Mouse (Mus musculus) hindbrain, embryonic 13.5 days (tissue): Measurements from ENCODE around the gene Hes7. TPM values are rescaled to one million over a fixed set of nuclear protein-coding genes. Genes with fewer than 3 reads are reported as not detected.

Source experiments
- ATAC-seq: fragments of 200-750 bp; cut with Nextera tagmentation; 2 replicates; pipeline ENCODE4 v1.8.0; 2017; ENCODE audit warnings: moderate TSS enrichment; ENCODE audit not compliant: low FRiP score
- H3K27ac ChIP-seq: fragments of 300-500 bp; sonication (generic); 2 replicates; pipeline ENCODE4 v1.5.1; 2015; ENCODE audit warnings: inconsistent platforms, mild to moderate bottlenecking, moderate library complexity
- H3K27me3 ChIP-seq: fragments of 300-500 bp; sonication (generic); 2 replicates; pipeline ENCODE4 v1.6.1; 2015; ENCODE audit warnings: mild to moderate bottlenecking, inconsistent platforms
- H3K36me3 ChIP-seq: fragments of 300-500 bp; sonication (generic); 2 replicates; pipeline ENCODE4 v1.6.1; 2015; ENCODE audit warnings: mild to moderate bottlenecking, inconsistent platforms
- H3K4me1 ChIP-seq: fragments of 300-500 bp; sonication (generic); replicated peaks from 2 replicates; pipeline ENCODE4 v1.6.1; 2015; ENCODE audit warnings: inconsistent platforms
- H3K4me2 ChIP-seq: fragments of 300-500 bp; sonication (generic); 2 replicates; pipeline ENCODE4 v1.6.1; 2015; ENCODE audit warnings: inconsistent platforms, mild to moderate bottlenecking, moderate library complexity
- H3K4me3 ChIP-seq: fragments of 300-500 bp; sonication (generic); 2 replicates; pipeline ENCODE4 v1.5.1; 2015; ENCODE audit warnings: mild to moderate bottlenecking, inconsistent platforms
- H3K9ac ChIP-seq: fragments of 300-500 bp; sonication (generic); 2 replicates; pipeline ENCODE4 v1.6.1; 2015; ENCODE audit warnings: mild to moderate bottlenecking, inconsistent platforms
- H3K9me3 ChIP-seq: fragments of 300-500 bp; sonication (generic); 2 replicates; pipeline ENCODE4 v1.6.1; 2016; ENCODE audit warnings: inconsistent platforms
- WGBS: fragments of 180-500 bp; shearing (Covaris S2); methylation state at CpG from one replicate; pipeline ENCODE4 v1.1.7; 2015; 5-methylcytosine and 5-hydroxymethylcytosine counted together
- polyA plus RNA-seq: library from polyadenylated mRNA; unstranded; fragments of >200 nt; fragmentation: Nextera tagmentation; extraction: Ambion mirVana; gene quantifications from 2 replicates; pipeline ENCODE4 v1.2.1, GENCODE M21; 2015

Hes7 gene
- polyA plus RNA-seq, 1 experiment from 2014 or later, result 0.26 TPM

DNA sequence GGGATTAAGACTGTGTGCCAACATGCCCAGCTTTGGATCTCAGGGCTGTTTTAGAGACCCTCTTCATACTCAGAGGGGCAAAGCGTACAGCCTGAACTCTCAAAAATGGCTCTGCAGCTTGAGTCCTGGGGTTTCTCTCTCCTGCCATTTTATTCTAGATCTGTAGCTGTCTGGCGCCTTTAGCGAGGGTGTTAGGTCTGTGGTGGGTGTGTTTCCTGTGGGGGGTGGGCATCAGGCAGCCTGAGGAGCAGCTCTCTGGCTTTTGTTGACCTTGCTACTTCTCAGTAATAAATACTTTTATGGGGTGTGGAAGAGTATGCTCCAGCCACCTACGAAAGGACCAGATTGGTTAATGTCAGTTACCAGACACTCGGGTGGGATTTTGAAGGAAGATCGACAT lies 42.2 kb upstream of the Hes7 start:
- Histone ChIP-seq H3K36me3 (no peaks in the 10 kb centered on the region), H3K9ac (no peak overlapping the region), H3K27ac (no peak overlapping the region), H3K27me3 (no peaks in the 10 kb centered on the region), H3K4me1 (peaks cover 12% of the 10 kb centered on the region; the same call in 1 of the 2 replicates), H3K4me3 (no peak overlapping the region), H3K4me2 (no peak overlapping the region), H3K9me3 (no peaks in the 10 kb centered on the region)
- WGBS, result 85% methylated on average over 6 of the region's 6 CpGs
- no peak for ATAC-seq

DNA sequence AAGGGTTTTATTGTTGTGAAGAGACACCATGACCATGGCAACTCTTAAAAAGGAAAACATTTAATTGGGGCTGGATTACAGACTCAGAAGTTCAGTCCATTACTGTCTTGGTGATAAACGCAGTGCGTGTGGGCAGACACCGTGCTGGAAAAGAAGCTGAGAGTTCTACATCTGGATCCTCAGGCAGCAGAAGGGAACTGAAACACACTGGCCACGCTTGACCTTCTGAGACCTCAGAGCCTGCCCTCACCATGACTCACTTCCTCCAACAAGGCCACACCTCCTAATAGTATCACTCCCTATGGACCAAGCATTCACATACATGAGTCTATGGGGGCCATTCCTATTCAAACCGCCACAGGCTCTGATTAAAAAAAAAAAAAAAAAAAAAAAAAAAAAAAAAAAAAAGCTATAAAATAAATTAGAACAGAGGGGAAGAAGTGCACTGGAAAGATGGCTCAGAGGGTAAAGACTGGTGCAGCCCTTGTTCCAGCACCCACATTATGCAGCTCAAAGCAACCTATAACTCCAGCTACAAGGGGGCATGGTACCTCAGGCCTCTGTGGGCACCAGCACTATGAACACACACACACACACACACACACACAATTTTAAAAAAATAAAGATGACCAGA lies 41.3 kb upstream of the Hes7 start:
- no peak overlapping the region for H3K27ac ChIP-seq
- ATAC-seq, result no peak
- H3K4me3 ChIP-seq, result no peak overlapping the region
- H3K4me1 ChIP-seq, result peaks cover 12% of the 10 kb centered on the region; the same call in 1 of the 2 replicates
- H3K4me2 ChIP-seq, result no peak overlapping the region
- 75% methylated on average over 5 of the region's 5 CpGs for whole genome bisulfite sequencing
- no peaks in the 10 kb centered on the region for H3K27me3 ChIP-seq
- no peaks in the 10 kb centered on the region for H3K36me3 ChIP-seq
- H3K9ac ChIP-seq, result no peak overlapping the region
- H3K9me3 ChIP-seq, result no peaks in the 10 kb centered on the region

DNA sequence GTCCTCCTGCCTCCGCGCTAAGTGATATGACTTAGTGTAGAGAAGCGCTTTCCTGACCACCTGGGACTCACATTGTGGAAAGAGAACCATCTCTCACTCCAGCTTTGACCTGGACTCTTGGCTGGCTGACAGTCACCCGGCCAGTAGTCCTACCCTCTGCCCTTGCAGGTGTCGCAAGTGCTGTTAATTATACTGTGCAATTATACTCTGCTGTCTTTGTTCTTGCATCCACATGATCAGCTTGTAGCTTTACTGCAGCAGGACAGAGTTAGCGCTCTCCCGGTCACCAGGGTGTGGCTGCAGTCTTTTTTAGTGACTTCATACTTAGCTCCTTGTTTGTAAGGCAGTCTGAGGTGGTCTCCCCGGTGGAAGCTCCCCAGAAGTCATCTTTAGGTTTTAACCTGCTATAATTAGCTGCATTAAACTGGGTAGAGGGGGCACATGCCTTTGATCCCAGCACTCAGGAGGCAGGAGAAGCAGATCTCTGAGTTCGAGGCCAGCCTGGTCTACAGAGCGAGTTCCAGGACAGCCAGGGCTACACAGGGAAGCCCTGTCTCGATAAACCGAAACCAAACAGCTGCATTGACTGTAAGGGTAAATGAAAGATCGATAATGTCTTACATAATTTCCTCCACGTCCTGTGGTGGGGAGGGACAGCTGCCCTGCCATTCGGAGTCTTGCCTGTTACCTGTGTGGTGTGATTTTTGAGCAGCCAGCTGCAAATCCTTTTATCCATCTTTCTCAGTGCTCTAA lies 39.9 kb upstream of the Hes7 start:
- ATAC-seq, result no peak
- 83% methylated on average over 15 of the region's 15 CpGs for WGBS
- no peak overlapping the region for H3K4me2 ChIP-seq
- H3K9ac ChIP-seq, result no peak overlapping the region
- no peak overlapping the region for H3K27ac ChIP-seq
- no peaks in the 10 kb centered on the region for H3K9me3 ChIP-seq
- no peaks in the 10 kb centered on the region for H3K36me3 ChIP-seq
- H3K27me3 ChIP-seq, result no peaks in the 10 kb centered on the region
- peaks cover 4% of the 10 kb centered on the region; the same call in 1 of the 2 replicates for H3K4me1 ChIP-seq
- H3K4me3 ChIP-seq, result no peak overlapping the region

DNA sequence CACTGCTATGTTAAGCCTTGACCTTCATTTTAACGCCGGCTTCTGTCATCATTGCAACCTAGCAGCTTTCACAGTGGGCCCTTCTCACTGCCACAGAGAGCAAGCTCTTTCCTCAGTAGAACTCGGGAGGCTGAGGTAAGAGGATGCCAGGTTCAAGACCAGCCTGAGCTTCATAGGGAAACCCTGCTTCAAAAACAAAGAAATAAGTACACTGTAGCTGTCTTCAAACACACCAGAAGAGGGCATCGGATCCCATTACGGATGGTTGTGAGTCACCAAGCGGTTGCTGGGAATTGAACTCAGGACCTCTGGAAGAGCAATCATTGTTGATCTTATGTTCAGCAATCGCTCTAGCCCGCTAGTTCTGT lies 39.4 kb upstream of the Hes7 start:
- H3K27ac ChIP-seq, result no peak overlapping the region
- 91% methylated on average over 8 of the region's 8 CpGs for WGBS
- H3K4me3 ChIP-seq, result no peak overlapping the region
- H3K9me3 ChIP-seq, result no peaks in the 10 kb centered on the region
- peaks cover 4% of the 10 kb centered on the region; the same call in 1 of the 2 replicates for H3K4me1 ChIP-seq
- no peaks in the 10 kb centered on the region for H3K27me3 ChIP-seq
- H3K9ac ChIP-seq, result no peak overlapping the region
- no peak for ATAC-seq
- H3K4me2 ChIP-seq, result no peak overlapping the region
- no peaks in the 10 kb centered on the region for H3K36me3 ChIP-seq

DNA sequence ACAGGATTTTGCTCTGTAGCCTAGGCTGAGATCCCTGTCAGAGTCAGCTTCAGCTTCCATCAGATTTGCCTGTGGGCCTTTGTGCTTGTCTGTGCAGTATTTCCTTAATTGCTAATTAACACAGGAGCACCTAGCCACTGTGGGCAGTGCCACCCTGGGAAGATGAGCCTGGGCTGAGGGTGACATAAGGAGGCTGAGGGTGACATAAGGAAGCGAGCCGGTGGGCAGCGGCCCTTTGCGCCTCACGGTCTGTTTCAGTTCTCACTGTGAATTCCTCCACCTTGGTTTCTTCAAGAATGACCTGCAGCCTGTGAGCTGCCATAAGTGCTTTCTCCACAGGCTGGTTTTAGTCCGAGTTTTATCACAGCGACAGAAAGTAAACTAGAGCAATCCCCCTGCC lies 38.6 kb upstream of the Hes7 start:
- H3K4me2 ChIP-seq, result no peak overlapping the region
- H3K9me3 ChIP-seq, result no peaks in the 10 kb centered on the region
- no peaks in the 10 kb centered on the region for H3K36me3 ChIP-seq
- WGBS, result 87% methylated on average over 7 of the region's 7 CpGs
- no peaks in the 10 kb centered on the region for H3K27me3 ChIP-seq
- H3K27ac ChIP-seq, result no peak overlapping the region
- no peak overlapping the region for H3K4me3 ChIP-seq
- peaks cover under 1% of the 10 kb centered on the region; the same call in 1 of the 2 replicates for H3K4me1 ChIP-seq
- no peak overlapping the region for H3K9ac ChIP-seq
- no peak for ATAC-seq

DNA sequence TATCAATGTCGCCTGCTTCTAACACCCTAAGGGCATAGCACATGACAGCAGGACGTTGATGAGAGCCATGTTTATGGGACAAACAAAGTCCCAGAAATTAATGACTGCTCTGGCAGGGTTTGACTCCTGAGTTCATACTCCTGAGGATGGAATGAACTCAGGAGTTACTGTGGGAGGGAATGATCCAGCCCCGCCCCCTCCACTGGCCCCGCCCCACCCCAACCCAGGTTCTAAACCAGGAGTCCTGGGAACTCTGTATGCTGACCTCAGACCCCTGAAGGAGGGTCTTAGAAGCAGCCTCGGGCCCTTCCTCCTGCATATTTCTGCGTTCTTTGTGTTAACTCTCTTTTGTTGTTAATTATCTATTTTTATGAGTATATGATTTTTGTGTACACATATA lies 34.6 kb upstream of the Hes7 start:
- peaks cover 29% of the 10 kb centered on the region for H3K4me1 ChIP-seq
- no peak for ATAC-seq
- H3K27ac ChIP-seq, result no peak overlapping the region
- no peak overlapping the region for H3K4me2 ChIP-seq
- H3K36me3 ChIP-seq, result peaks cover 9% of the 10 kb centered on the region
- H3K27me3 ChIP-seq, result no peaks in the 10 kb centered on the region
- WGBS, result 66% methylated on average over 6 of the region's 6 CpGs
- no peak overlapping the region for H3K9ac ChIP-seq
- no peak overlapping the region for H3K4me3 ChIP-seq
- H3K9me3 ChIP-seq, result no peaks in the 10 kb centered on the region

DNA sequence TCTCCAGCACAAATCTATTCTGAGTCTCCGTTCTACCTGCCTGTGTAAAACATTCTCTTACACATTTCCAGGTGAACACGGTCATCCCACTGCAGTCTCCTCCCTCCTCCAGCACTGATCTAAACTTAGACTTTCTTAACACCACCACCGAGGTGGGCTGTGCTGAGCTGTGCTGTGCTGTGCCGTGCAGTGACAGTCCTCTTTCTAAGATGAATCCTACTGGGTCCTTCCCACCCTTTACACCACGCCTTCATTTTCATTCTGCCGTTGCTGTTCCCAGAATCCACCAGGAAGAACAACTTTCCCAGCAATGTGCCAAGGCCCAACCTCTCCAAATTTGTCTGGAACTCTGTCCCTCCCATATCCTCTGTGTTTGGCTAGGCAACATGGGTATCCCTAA lies 33.8 kb upstream of the Hes7 start:
- H3K9me3 ChIP-seq, result no peaks in the 10 kb centered on the region
- no peak overlapping the region for H3K4me3 ChIP-seq
- no peaks in the 10 kb centered on the region for H3K27me3 ChIP-seq
- no peak overlapping the region; the same call in 1 of the 2 replicates for H3K9ac ChIP-seq
- ATAC-seq, result no peak
- H3K4me2 ChIP-seq, result no peak overlapping the region
- H3K27ac ChIP-seq, result peak overlapping the region; percentile 42; the same call in 1 of the 2 replicates
- WGBS, result 74% methylated on average over 6 of the region's 6 CpGs
- H3K36me3 ChIP-seq, result peaks cover 16% of the 10 kb centered on the region
- peaks cover 36% of the 10 kb centered on the region for H3K4me1 ChIP-seq

DNA sequence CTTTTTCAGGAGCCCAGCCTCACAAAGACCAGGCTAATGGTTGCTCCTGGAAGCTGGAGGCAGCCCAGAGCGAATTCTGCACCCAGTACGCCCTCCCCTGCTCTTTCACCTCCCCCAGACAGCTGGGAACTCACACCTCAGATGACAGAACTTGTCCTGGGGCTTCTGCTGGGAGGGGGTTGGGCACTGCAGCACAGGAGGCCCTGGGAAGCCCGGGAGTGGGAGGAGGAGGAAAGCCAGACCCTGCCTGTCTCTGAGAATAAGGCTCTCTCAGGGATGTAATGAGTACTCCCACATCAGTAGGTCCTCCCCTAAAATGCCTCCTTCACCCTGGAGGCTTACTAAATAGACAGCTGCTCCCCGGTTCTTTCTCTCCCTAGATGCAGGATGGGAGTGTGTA lies 33.1 kb upstream of the Hes7 start:
- 36% methylated on average over 4 of the region's 4 CpGs for WGBS
- Histone ChIP-seq H3K27ac (peak overlapping the region; percentile 98), H3K36me3 (peaks cover 21% of the 10 kb centered on the region)

DNA sequence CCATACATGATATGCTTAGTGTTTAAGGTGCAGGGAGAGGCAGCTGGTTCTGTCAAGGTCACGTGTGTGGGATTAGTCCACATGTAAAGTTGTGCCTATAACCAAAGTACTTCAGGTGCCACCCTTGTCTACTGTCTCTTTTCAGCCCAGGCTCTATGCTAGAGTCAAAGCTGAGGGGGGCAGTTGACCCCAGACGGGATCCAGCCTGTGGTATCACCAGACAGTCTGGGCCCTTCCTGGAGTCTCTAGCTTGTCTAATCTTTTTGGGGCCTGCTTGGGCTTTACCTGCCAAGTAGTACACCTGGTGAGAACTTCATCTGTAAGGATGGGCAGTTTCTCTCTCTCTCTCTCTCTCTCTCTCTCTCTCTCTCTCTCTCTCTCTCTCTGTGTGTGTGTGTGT lies 32.6 kb upstream of the Hes7 start:
- no peaks in the 10 kb centered on the region for H3K27me3 ChIP-seq
- no peaks in the 10 kb centered on the region for H3K9me3 ChIP-seq
- no peak for ATAC-seq
- H3K4me1 ChIP-seq, result peaks cover 45% of the 10 kb centered on the region
- 0 out of 2 replicates have a peak overlapping the region, but pooled peaks have one; percentile 24 for H3K9ac ChIP-seq
- H3K27ac ChIP-seq, result peak overlapping the region; percentile 98
- WGBS, result 60% methylated on average over 2 of the region's 2 CpGs
- H3K4me2 ChIP-seq, result peak overlapping the region; percentile 96
- peaks cover 24% of the 10 kb centered on the region for H3K36me3 ChIP-seq
- H3K4me3 ChIP-seq, result no peak overlapping the region

More for the DNA sequence above, 33.1 kb upstream of the Hes7 start:
- Histone ChIP-seq H3K27me3 (no peaks in the 10 kb centered on the region), H3K4me3 (no peak overlapping the region), H3K4me1 (peaks cover 43% of the 10 kb centered on the region), H3K4me2 (no peak overlapping the region), H3K9ac (peak overlapping the region; percentile 24; the same call in 1 of the 2 replicates), H3K9me3 (no peaks in the 10 kb centered on the region)
- no peak for ATAC-seq

DNA sequence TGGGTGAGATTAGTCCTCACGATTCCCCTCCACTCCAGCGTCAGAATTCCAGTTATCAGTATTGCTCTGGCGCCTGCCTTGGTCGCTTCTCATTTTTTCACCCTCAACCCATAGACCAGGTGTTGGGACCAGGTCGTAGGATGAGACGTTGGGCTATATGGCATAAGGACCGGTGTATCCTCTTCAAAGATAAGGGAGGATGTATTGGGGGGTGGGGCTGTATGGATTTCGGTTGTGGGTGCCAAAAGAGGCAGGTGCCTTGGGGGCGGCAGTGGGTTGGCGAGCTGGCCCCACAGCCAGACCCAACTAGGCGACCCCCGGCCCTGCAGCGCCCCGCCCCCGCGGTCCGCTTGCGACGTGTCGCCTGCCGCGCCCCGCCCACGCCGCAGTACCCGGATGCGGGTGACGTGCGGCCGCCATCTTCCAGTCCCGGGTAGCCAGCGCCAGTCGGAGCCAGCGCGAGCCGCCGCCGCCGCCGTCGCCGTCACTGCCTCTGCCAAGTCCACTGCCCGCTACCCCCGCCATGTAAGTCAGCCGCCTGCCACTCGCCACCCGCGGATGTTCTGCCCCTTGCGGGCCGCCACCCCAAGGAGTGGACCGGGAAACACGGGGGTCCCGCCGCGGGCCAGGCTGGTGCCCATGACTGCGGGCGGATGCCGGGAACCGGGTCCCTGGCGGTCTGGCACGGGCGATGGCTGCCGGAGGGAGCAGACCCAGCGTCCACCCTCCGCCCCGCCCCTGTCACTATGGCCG lies 31.9 kb upstream of the Hes7 start, which contains the start of gene Vamp2:
Gene Vamp2, plus strand, starts transcription at position 388 of the 753 bp plus-strand sequence.
- peak within 1 kb of the TSS; percentile 96 for H3K4me2 ChIP-seq
- 1% methylated on average over 62 of the region's 67 CpGs for WGBS
- H3K9ac ChIP-seq, result peak within 1 kb of the TSS; percentile 100
- H3K4me3 ChIP-seq, result peak within 1 kb of the TSS; percentile 98
- peaks cover 45% of the 10 kb centered on the region for H3K4me1 ChIP-seq
- H3K27ac ChIP-seq, result peak within 1 kb of the TSS; percentile 98
- peak; percentile 73 for ATAC-seq
- no peaks in the 10 kb centered on the region for H3K9me3 ChIP-seq
- H3K36me3 ChIP-seq, result peaks cover 28% of the 10 kb centered on the region
- H3K27me3 ChIP-seq, result no peaks in the 10 kb centered on the region

DNA sequence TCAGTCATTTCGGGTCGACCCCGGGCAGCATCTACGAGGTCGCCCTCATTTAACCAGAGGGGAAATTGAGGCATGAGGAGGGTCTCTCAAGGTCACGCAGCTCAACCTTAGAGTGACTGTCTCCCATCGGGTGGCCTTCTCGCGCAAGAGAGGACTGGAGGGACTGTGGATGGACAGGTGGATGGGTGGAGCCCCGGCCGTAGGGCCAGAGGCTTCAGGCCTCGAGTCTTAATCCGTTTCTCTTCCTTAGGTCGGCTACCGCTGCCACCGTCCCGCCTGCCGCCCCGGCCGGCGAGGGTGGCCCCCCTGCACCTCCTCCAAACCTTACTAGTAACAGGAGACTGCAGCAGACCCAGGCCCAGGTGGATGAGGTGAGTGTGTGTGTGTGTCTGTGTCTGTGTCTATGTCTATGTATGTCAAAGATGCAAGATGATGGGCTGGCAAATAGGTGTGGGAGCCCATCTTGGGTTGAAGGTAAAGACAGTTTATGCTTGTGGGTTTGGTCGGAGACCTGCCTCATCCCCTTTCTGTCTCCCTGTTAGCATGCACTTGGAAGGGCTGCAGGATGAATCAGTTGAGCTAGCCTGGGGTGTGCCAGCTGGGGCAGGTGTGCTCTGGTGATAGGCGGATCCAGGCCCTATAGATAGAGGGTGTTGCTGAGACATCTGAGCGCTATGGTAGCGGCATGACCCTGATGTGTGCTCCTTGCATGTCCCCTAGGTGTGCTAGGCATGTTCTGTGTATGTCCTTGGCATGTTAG lies 31.2 kb upstream of the Hes7 start:
- no peaks in the 10 kb centered on the region for H3K9me3 ChIP-seq
- peak; percentile 21 for ATAC-seq
- H3K27me3 ChIP-seq, result no peaks in the 10 kb centered on the region
- peak overlapping the region; percentile 98 for H3K27ac ChIP-seq
- H3K36me3 ChIP-seq, result peaks cover 28% of the 10 kb centered on the region
- WGBS, result 12% methylated on average over 25 of the region's 25 CpGs
- H3K4me3 ChIP-seq, result peak overlapping the region; percentile 98
- H3K4me2 ChIP-seq, result peak overlapping the region; percentile 96
- peaks cover 45% of the 10 kb centered on the region for H3K4me1 ChIP-seq
- peak overlapping the region; percentile 100 for H3K9ac ChIP-seq
